Mouse (Mus musculus) lung, postnatal 0 days (tissue): Measurements from ENCODE around the gene Gpr171.

ENCODE experiments used
- CTCF ChIP-seq: IDR thresholded peaks from 2 replicates; pipeline ENCODE4 v1.5.1; 2016; ENCODE audit warnings: antibody characterized with exemption, mild to moderate bottlenecking
- EP300 ChIP-seq: IDR thresholded peaks from 2 replicates; pipeline ENCODE4 v1.6.1; 2016; ENCODE audit warnings: antibody characterized with exemption, mild to moderate bottlenecking, control low read depth

DNA sequence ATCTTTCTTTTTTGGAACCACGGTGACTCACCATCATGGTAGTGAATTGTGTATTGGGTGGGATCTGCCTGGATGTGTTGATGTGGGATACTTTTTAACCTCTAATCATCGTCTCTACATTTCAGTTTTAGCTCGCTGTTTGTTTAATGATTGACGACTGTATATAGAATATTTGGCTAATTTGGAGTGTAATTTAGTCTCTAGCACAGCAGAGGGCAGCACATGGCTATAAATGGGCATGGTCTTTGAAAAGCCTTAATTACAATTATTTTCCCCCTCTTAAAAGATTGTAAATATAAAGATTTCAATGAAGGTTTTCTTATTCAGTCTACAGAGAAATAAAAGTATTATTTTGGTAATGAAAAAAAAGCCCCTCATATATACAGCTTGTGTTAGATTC is 24.3 kb downstream of the Gpr171 start:
- peak; percentile 63 for TF ChIP-seq CTCF
- no peak for TF ChIP-seq EP300
